Mouse (Mus musculus): Measurements from ENCODE around the gene Inf2.

DNA sequence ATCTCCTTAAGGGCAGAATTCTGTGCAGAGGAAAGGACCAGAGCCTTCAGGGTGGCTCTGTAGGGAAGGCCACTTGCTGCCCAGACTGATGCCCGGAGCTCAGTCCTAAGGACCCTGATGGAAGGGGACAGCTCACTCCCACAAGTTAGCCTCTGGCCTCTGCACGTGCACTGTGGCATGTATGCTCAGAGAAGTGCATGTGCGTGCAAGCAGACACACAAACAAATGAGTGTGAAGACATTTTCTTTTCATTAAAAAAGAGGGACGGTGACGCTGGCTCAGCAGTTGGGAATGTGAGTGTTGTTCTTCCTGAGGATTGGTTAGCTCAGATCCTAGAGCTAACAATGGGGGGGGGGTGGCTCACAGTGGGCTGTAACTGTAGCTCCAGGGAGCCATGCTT, 9.2 kb upstream of the Inf2 start:
- TF ChIP-seq CTCF (IDR thresholded peaks at IDR 0.05 in 2 of 3, conservative IDR thresholded peaks at IDR 0.05 in 1 of 3; ENCODE audit: control insufficient read depth in 1 of 3, insufficient read depth in 1 of 3, low read depth in 2 of 3, low read length in 3 of 3, poor library complexity in 1 of 3, severe bottlenecking in 1 of 3) (no peak), POLR2A (IDR thresholded peaks at IDR 0.05; ENCODE audit: control insufficient read depth in 1 of 2, insufficient read depth in 1 of 2, low read depth in 1 of 2, low read length in 2 of 2, poor library complexity in 1 of 2) (no peak), TCF12 (IDR thresholded peaks at IDR 0.05; ENCODE audit: low read depth, low read length) (no peak)

Data from MEL (cell line).